Mouse (Mus musculus) ES-E14 (cell line): Measurements from ENCODE around the gene Birc7.

Experiments
- MAFK ChIP-seq: IDR thresholded peaks from 2 replicates; pipeline ENCODE4 v1.6.1; 2014; ENCODE audit warnings: mild to moderate bottlenecking, low read depth, low read length, inconsistent platforms; ENCODE audit not compliant: insufficient read depth
- ZC3H11A ChIP-seq: IDR thresholded peaks from 2 replicates; pipeline ENCODE4 v1.6.1; 2012; ENCODE audit warnings: low read depth, mild to moderate bottlenecking, inconsistent platforms, low read length, borderline replicate concordance
- ZNF384 ChIP-seq: IDR thresholded peaks from 2 replicates; pipeline ENCODE4 v1.6.1; 2012; ENCODE audit warnings: low read depth, low read length, inconsistent platforms

DNA sequence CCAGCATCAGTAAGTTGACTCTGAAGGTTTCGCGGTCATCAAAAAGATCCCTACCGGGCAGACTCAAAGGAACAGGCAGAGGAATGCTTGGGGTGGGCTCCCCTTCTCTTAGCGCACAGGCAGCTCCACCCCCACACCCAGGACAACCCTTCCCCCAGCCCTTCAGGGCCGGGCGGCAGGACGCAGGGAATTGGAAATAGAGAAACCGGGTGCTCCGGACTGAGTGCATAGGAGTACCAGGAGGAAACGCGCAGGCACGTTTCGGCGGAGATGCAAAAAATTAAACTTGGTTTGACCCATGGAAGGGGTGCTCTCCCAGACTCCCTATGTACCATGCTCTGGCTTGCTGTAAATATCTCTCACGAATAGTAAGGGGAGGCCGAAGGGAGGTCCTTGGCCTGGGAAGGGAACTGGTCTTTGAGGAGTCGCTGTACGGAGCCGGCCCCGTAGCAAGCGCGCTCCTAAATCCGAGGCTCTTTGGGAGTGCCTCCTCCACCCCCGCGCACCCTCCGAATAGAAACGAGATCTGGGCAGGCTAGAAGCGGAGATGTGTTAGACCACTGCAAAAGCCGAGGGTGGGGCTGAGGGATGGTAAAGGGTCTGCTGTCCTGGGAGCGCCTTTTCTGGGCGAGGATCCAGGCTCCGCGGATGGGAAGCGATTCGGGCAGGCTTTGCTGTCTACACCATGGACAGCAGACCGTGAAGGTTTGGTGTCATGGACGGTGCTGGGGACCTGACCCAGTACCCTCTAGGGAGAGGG is 37.6 kb upstream of the Birc7 start:
- no peak for TF ChIP-seq ZNF384
- TF ChIP-seq MAFK: no peak
- no peak for TF ChIP-seq ZC3H11A
